Mouse (Mus musculus) heart, postnatal 0 days (tissue): ENCODE measurements at regions not wholly inside any gene's neighbourhood (a gene's known extent, or its start where the extent isn't known, plus 50 kb on each side); places are given as distances from the start of the nearest gene placed in this dataset.

ENCODE experiments used
- ATAC-seq: fragments of 200-750 bp; cut with Nextera tagmentation; 2 replicates; pipeline ENCODE4 v1.8.0; 2017; ENCODE audit warnings: low read depth, moderate number of reproducible peaks, moderate library complexity; ENCODE audit not compliant: insufficient read depth
- DNase-seq: peaks from one replicate; pipeline ENCODE4 v3.0.0-alpha.2; 2016; ENCODE audit warnings: low spot score
- H3K27ac ChIP-seq: fragments of 300-500 bp; sonication (generic); 2 replicates; pipeline ENCODE4 v1.5.1; 2014; ENCODE audit warnings: low read depth, mild to moderate bottlenecking
- H3K27me3 ChIP-seq: fragments of 300-500 bp; sonication (generic); 2 replicates; pipeline ENCODE4 v1.6.1; 2014; ENCODE audit warnings: low read length, mixed read lengths; ENCODE audit not compliant: control insufficient read depth, insufficient read depth
- H3K36me3 ChIP-seq: fragments of 300-500 bp; sonication (generic); replicated peaks from 2 replicates; pipeline ENCODE4 v1.6.1; 2014; ENCODE audit warnings: low read length, mixed read lengths; ENCODE audit not compliant: control insufficient read depth, insufficient read depth
- H3K4me1 ChIP-seq: fragments of 300-500 bp; sonication (generic); 2 replicates; pipeline ENCODE4 v1.6.1; 2014; ENCODE audit warnings: antibody characterized with exemption; ENCODE audit not compliant: control insufficient read depth, insufficient read depth
- H3K4me2 ChIP-seq: fragments of 300-500 bp; sonication (generic); 2 replicates; pipeline ENCODE4 v1.6.1; 2014; ENCODE audit warnings: low read depth, mild to moderate bottlenecking, low read length, moderate library complexity
- H3K4me3 ChIP-seq: fragments of 300-500 bp; sonication (generic); 2 replicates; pipeline ENCODE4 v1.5.1; 2014; ENCODE audit warnings: low read depth, low read length
- H3K9ac ChIP-seq: fragments of 300-500 bp; sonication (generic); replicated peaks from 2 replicates; pipeline ENCODE4 v1.6.1; 2014; ENCODE audit warnings: low read depth, low read length, mixed read lengths
- H3K9me3 ChIP-seq: fragments of 300-500 bp; sonication (generic); replicated peaks from 2 replicates; pipeline ENCODE4 v1.6.1; 2016; ENCODE audit warnings: low read length; ENCODE audit not compliant: control insufficient read depth
- CTCF ChIP-seq: IDR thresholded peaks from 2 replicates; pipeline ENCODE4 v1.5.1; 2016; ENCODE audit warnings: antibody characterized with exemption, control low read depth, low read depth
- EP300 ChIP-seq: IDR thresholded peaks from 2 replicates; pipeline ENCODE4 v1.6.1; 2016; ENCODE audit warnings: antibody characterized with exemption, low read depth
- WGBS: fragments of 180-500 bp; shearing (Covaris S2); extraction: QIAGEN DNeasy Blood & Tissue Kit; methylation state at CpG from one replicate; pipeline ENCODE4 v1.1.7; 2014; 5-methylcytosine and 5-hydroxymethylcytosine counted together

GRCm38 (mm10) chr2:133351306-133351705 is 200.7 kb upstream of the Bmp2 start:
- no peak overlapping the region for H3K27ac ChIP-seq
- DNase-seq (no peak), ATAC-seq (no peak)
- no peaks in the 10 kb centered on the region for H3K36me3 ChIP-seq
- H3K4me3 ChIP-seq: no peak overlapping the region
- H3K27me3 ChIP-seq: no peaks in the 10 kb centered on the region
- H3K4me2 ChIP-seq: no peak overlapping the region
- WGBS: 41% methylated on average over 3 of the region's 3 CpGs
- H3K9me3 ChIP-seq: no peaks in the 10 kb centered on the region
- TF ChIP-seq EP300: no peak
- TF ChIP-seq CTCF: no peak
- no peak overlapping the region for H3K9ac ChIP-seq
- no peaks in the 10 kb centered on the region for H3K4me1 ChIP-seq

DNA sequence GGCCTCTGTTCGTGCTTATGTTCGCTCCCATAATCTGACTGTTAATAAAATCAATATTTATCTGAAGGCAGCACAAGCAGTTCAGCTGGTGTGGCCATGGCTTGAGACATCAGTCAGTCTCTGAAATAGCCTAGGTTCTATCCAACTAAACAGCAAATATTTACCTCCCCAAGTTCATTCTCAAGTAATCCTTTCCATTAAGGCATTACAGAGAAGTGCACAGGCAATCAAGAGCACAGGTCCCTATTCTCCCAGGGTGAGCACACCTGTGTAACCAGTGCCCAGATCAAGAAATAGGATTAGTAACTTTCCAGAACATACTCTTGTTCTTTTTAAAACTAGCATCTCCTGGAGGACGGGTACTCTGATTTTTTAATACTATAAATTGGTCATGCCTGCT is 199.2 kb upstream of the Bmp2 start:
- DNase-seq (no peak), ATAC-seq (no peak)
- no peak overlapping the region for H3K4me2 ChIP-seq
- no peak overlapping the region for H3K27ac ChIP-seq
- H3K9ac ChIP-seq: no peak overlapping the region
- no peak overlapping the region for H3K4me3 ChIP-seq
- H3K9me3 ChIP-seq: no peaks in the 10 kb centered on the region
- no peaks in the 10 kb centered on the region for H3K36me3 ChIP-seq
- no peak for TF ChIP-seq CTCF
- no peak for TF ChIP-seq EP300
- no peaks in the 10 kb centered on the region for H3K27me3 ChIP-seq
- 93% methylated on average over 3 of the region's 3 CpGs for WGBS
- H3K4me1 ChIP-seq: no peaks in the 10 kb centered on the region

DNA sequence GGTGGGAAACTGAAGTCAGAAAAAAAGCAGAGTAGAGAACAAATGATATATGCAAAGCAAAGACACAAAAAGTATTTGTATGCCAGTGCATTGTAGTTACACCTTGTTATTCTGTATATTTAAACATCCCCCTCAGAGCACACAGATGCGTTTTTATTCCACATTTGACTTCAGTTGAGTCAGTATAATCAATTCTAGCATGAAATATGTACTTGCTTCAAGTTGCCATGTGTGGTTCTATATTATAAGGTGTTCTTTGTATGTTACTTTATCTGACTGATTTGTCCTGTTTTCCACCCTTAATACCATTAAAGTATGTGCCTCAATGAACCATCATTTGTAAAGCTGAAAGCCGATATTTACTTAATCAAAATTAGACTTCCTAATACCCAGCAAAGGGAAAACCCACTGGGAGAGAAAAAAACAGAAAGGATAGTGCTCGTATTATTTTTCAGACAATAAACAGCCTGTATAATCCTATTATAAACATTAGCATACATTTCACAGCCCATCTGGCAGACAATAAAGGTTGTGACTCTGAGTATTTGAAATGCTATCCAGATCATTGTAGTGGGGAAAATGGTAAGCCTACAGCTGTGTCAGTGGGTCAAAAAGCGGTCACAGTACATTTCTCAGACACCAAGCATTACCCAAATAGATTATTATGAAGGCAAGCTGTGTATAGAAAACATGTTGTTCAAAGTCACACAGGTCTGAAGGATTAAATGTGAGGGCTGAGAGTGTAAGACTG is 189.1 kb upstream of the Bmp2 start:
- Histone ChIP-seq H3K27me3 (no peaks in the 10 kb centered on the region), H3K9ac (no peak overlapping the region), H3K9me3 (no peaks in the 10 kb centered on the region), H3K36me3 (no peaks in the 10 kb centered on the region), H3K4me1 (no peaks in the 10 kb centered on the region), H3K4me2 (no peak overlapping the region), H3K27ac (no peak overlapping the region), H3K4me3 (no peak overlapping the region)
- 74% methylated on average over 4 of the region's 4 CpGs for WGBS
- TF ChIP-seq CTCF (no peak), EP300 (no peak)
- no peak for ATAC-seq
- DNase-seq: no peak

DNA sequence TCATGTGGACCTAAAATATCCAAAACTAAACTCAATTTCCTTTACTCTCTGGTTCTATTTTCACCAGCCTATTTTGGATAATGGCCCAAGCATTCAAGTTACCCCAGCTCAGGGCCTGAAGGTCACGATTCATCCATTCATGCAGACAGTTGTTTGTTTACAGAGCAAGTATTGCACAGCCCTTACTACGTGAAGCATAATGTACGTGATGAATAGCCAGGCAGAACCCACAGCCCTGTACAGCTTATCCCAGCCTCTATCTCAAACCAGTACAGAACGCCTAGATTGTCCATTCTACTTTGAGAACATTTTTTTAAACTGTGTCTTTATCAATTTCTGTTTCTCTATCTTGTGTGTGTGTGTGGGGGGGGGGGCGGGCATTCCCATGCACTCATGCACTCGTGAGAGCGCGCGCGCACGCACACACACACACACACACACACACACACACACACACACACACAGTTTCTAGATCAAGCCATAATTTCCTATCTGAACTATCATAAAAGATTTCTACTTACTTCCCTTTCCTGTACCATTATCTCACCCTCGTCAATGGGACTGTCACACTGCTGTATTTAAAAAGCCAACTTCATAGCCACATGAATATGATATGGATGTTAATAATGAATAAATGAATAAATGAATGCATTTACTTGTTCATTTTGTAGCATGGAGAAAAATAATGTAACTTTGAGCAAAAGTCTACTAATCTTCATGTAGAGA is 180.3 kb upstream of the Bmp2 start:
- Histone ChIP-seq H3K4me1 (no peaks in the 10 kb centered on the region), H3K4me3 (no peak overlapping the region), H3K27me3 (no peaks in the 10 kb centered on the region), H3K9me3 (no peaks in the 10 kb centered on the region), H3K36me3 (no peaks in the 10 kb centered on the region), H3K27ac (no peak overlapping the region), H3K9ac (no peak overlapping the region), H3K4me2 (no peak overlapping the region)
- no peak for ATAC-seq
- 80% methylated on average over 12 of the region's 12 CpGs for WGBS
- no peak for TF ChIP-seq EP300
- TF ChIP-seq CTCF: no peak
- no peak for DNase-seq

- Histone ChIP-seq H3K4me2 (no peak overlapping the region), H3K9me3 (no peaks in the 10 kb centered on the region), H3K9ac (no peak overlapping the region), H3K27ac (no peak overlapping the region), H3K27me3 (no peaks in the 10 kb centered on the region), H3K4me1 (no peaks in the 10 kb centered on the region), H3K36me3 (no peaks in the 10 kb centered on the region), H3K4me3 (no peak overlapping the region)
- DNase-seq: no peak
- ATAC-seq: no peak
- WGBS: 19% methylated on average over 4 of the region's 4 CpGs
- TF ChIP-seq CTCF (no peak), EP300 (no peak)
Measured at GRCm38 (mm10) chr2:133373543-133373942, 178.4 kb upstream of the Bmp2 start.
